Mouse (Mus musculus) cortical plate, adult 2 months (tissue): ENCODE data around the gene Pcca.

Experiments
- CTCF ChIP-seq: fragments of 200-500 bp; IDR thresholded peaks from 2 replicates; pipeline ENCODE4 v1.5.1; 2011; ENCODE audit warnings: mild to moderate bottlenecking, control low read depth, low read length; ENCODE audit not compliant: insufficient read depth; ENCODE audit errors: extremely low read depth
- POLR2A ChIP-seq: fragments of 200-500 bp; IDR thresholded peaks from 2 replicates; pipeline ENCODE4 v1.6.1; 2011; ENCODE audit warnings: mild to moderate bottlenecking, low read length, control low read depth; ENCODE audit not compliant: insufficient read depth; ENCODE audit errors: extremely low read depth

GRCm38 (mm10) chr14:122871841-122872580 lies 337.9 kb downstream of the Pcca start:
- TF ChIP-seq CTCF (no peak), POLR2A (no peak)
